Comparison of ENCODE assay signal across 9 mouse cellular contexts in genomic region chr11:21993597-21994376, GRCm38 (mm10). TPM values are rescaled to one million over a fixed set of nuclear protein-coding genes. Genes with fewer than 3 reads are reported as not detected.
DNase-seq lines count a peak whose midpoint lies in the region; ATAC-seq and TF ChIP-seq lines count a peak whose summit lies in the region.
"Had no signal": no experiment of that assay in that cellular context is flagged by ENCODE, and none has a peak within 500 bp of the region (broad histone marks: within the 10 kb centered on the region; RNA-seq: fewer than 3 reads in every experiment).

No protein-coding gene starts in this region.

- peak; percentile 16 to 23 for DNase-seq in frontal cortex, postnatal 14 days (ENCODE audit: low spot score in 2 of 2)
- no peak for DNase-seq in frontal cortex, adult 2 months (ENCODE audit: extremely low spot score in 1 of 2, low spot score in 1 of 2)
- DNase-seq in ES-CJ7 (ENCODE audit: low read depth, low spot score), result peak; percentile 41
- DNase-seq in hindbrain, embryonic 10.5 days (ENCODE audit: low spot score), result peak; percentile 76
- DNase-seq in limb, embryonic 10.5 days (ENCODE audit: low spot score), result peak; percentile 73
- DNase-seq in midbrain, postnatal 0 days (ENCODE audit: low spot score), result peak; percentile 30

- peak overlapping the region; percentile 30 for H3K4me2 ChIP-seq in embryonic facial prominence, embryonic 12.5 days (replicated peaks)
- peak overlapping the region; percentile 36 for H3K4me2 ChIP-seq in midbrain, postnatal 0 days (ENCODE audit: low read depth, low read length, poor library complexity, severe bottlenecking)

- H3K9ac ChIP-seq in embryonic facial prominence, embryonic 12.5 days, result peak overlapping the region; percentile 39; the same call in 1 of the 2 replicates
- H3K9ac ChIP-seq in midbrain, postnatal 0 days (replicated peaks; ENCODE audit: low read length, poor library complexity, severe bottlenecking), result no peak overlapping the region

- no peaks in the 10 kb centered on the region for H3K9me3 ChIP-seq in embryonic facial prominence, embryonic 12.5 days
- H3K9me3 ChIP-seq in hindbrain, embryonic 10.5 days, result no peaks in the 10 kb centered on the region
- no peaks in the 10 kb centered on the region for H3K9me3 ChIP-seq in limb, embryonic 10.5 days (replicated peaks)
- H3K9me3 ChIP-seq in midbrain, postnatal 0 days (ENCODE audit: low read length), result no peaks in the 10 kb centered on the region

- TF ChIP-seq CTCF in midbrain, postnatal 0 days (IDR thresholded peaks at IDR 0.05), result no peak

- ATAC-seq in embryonic facial prominence, embryonic 12.5 days (ENCODE audit: insufficient number of reproducible peaks, insufficient read depth, low FRiP score, low TSS enrichment), result no peak
- no peak for ATAC-seq in midbrain, postnatal 0 days (ENCODE audit: low FRiP score)
- no peak for ATAC-seq in megakaryocyte-erythroid progenitor cell, adult 5-6 weeks (replicated peaks; ENCODE audit: low FRiP score, low TSS enrichment, poor library complexity, severe bottlenecking)

- H3K27ac ChIP-seq in embryonic facial prominence, embryonic 12.5 days, result 0 out of 2 replicates have a peak overlapping the region, but pooled peaks have one; percentile 14
- H3K27ac ChIP-seq in hindbrain, embryonic 10.5 days, result peak overlapping the region; percentile 69; the same call in 1 of the 2 replicates
- H3K27ac ChIP-seq in limb, embryonic 10.5 days, result peak overlapping the region; percentile 61; the same call in 1 of the 2 replicates
- no peak overlapping the region; the same call in 1 of the 2 replicates for H3K27ac ChIP-seq in midbrain, postnatal 0 days (ENCODE audit: low read depth, low read length)

- H3K4me1 ChIP-seq in embryonic facial prominence, embryonic 12.5 days, result peaks cover 11% of the 10 kb centered on the region; the same call in 1 of the 2 replicates
- peaks cover 30% of the 10 kb centered on the region for H3K4me1 ChIP-seq in hindbrain, embryonic 10.5 days (replicated peaks)
- peaks cover 30% of the 10 kb centered on the region for H3K4me1 ChIP-seq in limb, embryonic 10.5 days
- H3K4me1 ChIP-seq in midbrain, postnatal 0 days (ENCODE audit: insufficient read depth, low read length), result no peaks in the 10 kb centered on the region

- peak overlapping the region; percentile 22; the same call in 1 of the 2 replicates for H3K4me3 ChIP-seq in embryonic facial prominence, embryonic 12.5 days
- H3K4me3 ChIP-seq in hindbrain, embryonic 10.5 days, result peak overlapping the region; percentile 32
- H3K4me3 ChIP-seq in limb, embryonic 10.5 days, result peak overlapping the region; percentile 34
- H3K4me3 ChIP-seq in midbrain, postnatal 0 days (ENCODE audit: low read depth, low read length), result peak overlapping the region; percentile 13; the same call in 1 of the 2 replicates

- 3% methylated on average over 47 of the region's 47 CpGs for WGBS in embryonic facial prominence, embryonic 12.5 days
- under 1% methylated on average over 47 of the region's 47 CpGs for WGBS in hindbrain, embryonic 10.5 days
- WGBS in limb, embryonic 10.5 days, result under 1% methylated on average over 47 of the region's 47 CpGs
- WGBS in midbrain, postnatal 0 days, result 8% methylated on average over 47 of the region's 47 CpGs

- H3K27me3 ChIP-seq in embryonic facial prominence, embryonic 12.5 days, result peaks cover 64% of the 10 kb centered on the region
- peaks cover 100% of the 10 kb centered on the region for H3K27me3 ChIP-seq in hindbrain, embryonic 10.5 days (ENCODE audit: insufficient read depth, poor library complexity, severe bottlenecking)
- H3K27me3 ChIP-seq in limb, embryonic 10.5 days (ENCODE audit: low read depth, poor library complexity, severe bottlenecking), result peaks cover 98% of the 10 kb centered on the region
- H3K27me3 ChIP-seq in midbrain, postnatal 0 days (ENCODE audit: insufficient read depth, low read length), result peaks cover 45% of the 10 kb centered on the region

- H3K36me3 ChIP-seq in embryonic facial prominence, embryonic 12.5 days, result no peaks in the 10 kb centered on the region
- no peaks in the 10 kb centered on the region for H3K36me3 ChIP-seq in hindbrain, embryonic 10.5 days
- H3K36me3 ChIP-seq in limb, embryonic 10.5 days, result no peaks in the 10 kb centered on the region
- no peaks in the 10 kb centered on the region for H3K36me3 ChIP-seq in midbrain, postnatal 0 days (ENCODE audit: insufficient read depth, low read length)

RNA-seq across cellular contexts. Expression of gene Otx1, which starts 8.9 kb away (rescaled TPM):
- 3.5 and 3.7 TPM in 2 replicates for polyA plus RNA-seq in frontal cortex, adult 2 months (2012; rRNA removed)
- 4.5 and 6.3 TPM in 2 replicates for polyA plus RNA-seq in embryonic facial prominence, embryonic 12.5 days (2016; fragmentation: Nextera tagmentation; extraction: Ambion mirVana)
- polyA plus RNA-seq in hindbrain, embryonic 10.5 days (2016; fragmentation: Nextera tagmentation; extraction: Ambion mirVana), result 2.9 and 5.3 TPM in 2 replicates
- 0.14 and 0.15 TPM in 2 replicates for polyA plus RNA-seq in limb, embryonic 10.5 days (2016; fragmentation: Nextera tagmentation; extraction: Ambion mirVana)
- 5.5 and 6.5 TPM in 2 replicates for total RNA-seq in midbrain, postnatal 0 days (2014; rRNA removed)
- 7.6 and 8.1 TPM in 2 replicates for polyA plus RNA-seq in midbrain, postnatal 0 days (2015; fragmentation: Nextera tagmentation; extraction: Ambion mirVana)
- not detected in 2 replicates for total RNA-seq in megakaryocyte-erythroid progenitor cell, adult 5-6 weeks (2014; fragmentation: Nextera tagmentation)
- not detected in 2 replicates for total RNA-seq in megakaryocyte-erythroid progenitor cell, adult 5-6 weeks (2017)
- polyA plus RNA-seq: liver, embryonic 16.5 days had no signal

Comparison
In these comparisons a context has a peak if more than half of its experiments do, and no peak if none do; other contexts are left out.
1. DNase-seq: peak in frontal cortex, postnatal 14 days (2 of 2), ES-CJ7 (single experiment), hindbrain, embryonic 10.5 days (single experiment), limb, embryonic 10.5 days (single experiment) and midbrain, postnatal 0 days (single experiment); none in frontal cortex, adult 2 months (0 of 2).
2. Peak in every context shown above with its lines, with median percentiles within 50 percentile points of each other: H3K4me3 ChIP-seq.